Comparison of ENCODE assay signal across 14 mouse cellular contexts in genomic region chr3:55098014-55098413, GRCm38 (mm10). TPM values are rescaled to one million over a fixed set of nuclear protein-coding genes. Genes with fewer than 3 reads are reported as not detected.
DNase-seq lines count a peak whose midpoint lies in the region; ATAC-seq and TF ChIP-seq lines count a peak whose summit lies in the region.
"Had no signal": no experiment of that assay in that cellular context is flagged by ENCODE, and none has a peak within 500 bp of the region (broad histone marks: within the 10 kb centered on the region; RNA-seq: fewer than 3 reads in every experiment).

No protein-coding gene starts in this region.

- no peak for DNase-seq in limb, embryonic 14.5 days (ENCODE audit: low spot score)
- no peak for DNase-seq in limb, embryonic 10.5 days (ENCODE audit: low spot score)
- DNase-seq in forebrain, embryonic 14.5 days (ENCODE audit: low spot score), result peak; percentile 60
- DNase-seq in midbrain, embryonic 11.5 days (ENCODE audit: low spot score, missing footprints), result no peak
- peak; percentile 60 for DNase-seq in retina, postnatal 1 day
- DNase-seq in urinary bladder, adult 18-20 months (ENCODE audit: low spot score in 2 of 2), result no peak
- DNase-seq in liver, embryonic 11.5 days (ENCODE audit: low spot score), result no peak
- DNase-seq in urinary bladder, postnatal 4 days (ENCODE audit: low spot score in 2 of 2), result no peak
- DNase-seq: cerebellum, adult 8-10 months; lung, postnatal 36 days had no signal

- H3K4me1 ChIP-seq in limb, embryonic 14.5 days (ENCODE audit: control insufficient read depth, insufficient read depth, low read length), result no peaks in the 10 kb centered on the region; the same call in 1 of the 2 replicates
- H3K4me1 ChIP-seq in limb, embryonic 10.5 days, result peaks cover 9% of the 10 kb centered on the region; the same call in 1 of the 2 replicates
- 0 out of 2 replicates have a peak, but pooled peaks cover 8% of the 10 kb centered on the region for H3K4me1 ChIP-seq in forebrain, embryonic 14.5 days (ENCODE audit: control insufficient read depth, insufficient read depth, low read length)
- H3K4me1 ChIP-seq in midbrain, embryonic 11.5 days (ENCODE audit: control insufficient read depth, insufficient read depth, low read length), result peaks cover 8% of the 10 kb centered on the region; the same call in 1 of the 2 replicates
- H3K4me1 ChIP-seq in liver, embryonic 11.5 days (replicated peaks; ENCODE audit: control insufficient read depth, insufficient read depth, low read length), result no peaks in the 10 kb centered on the region
- H3K4me1 ChIP-seq: liver, embryonic 15.5 days had no signal

- no peak for TF ChIP-seq POLR2A in limb, embryonic 14.5 days (IDR thresholded peaks at IDR 0.05; ENCODE audit: borderline replicate concordance, extremely low read depth, insufficient read depth, insufficient read length)

- no peak overlapping the region for H3K9ac ChIP-seq in limb, embryonic 14.5 days (ENCODE audit: low read depth, low read length, severe bottlenecking)
- H3K9ac ChIP-seq in forebrain, embryonic 14.5 days (ENCODE audit: low read length), result no peak overlapping the region
- no peak overlapping the region for H3K9ac ChIP-seq in midbrain, embryonic 11.5 days (ENCODE audit: low read length)
- no peak overlapping the region for H3K9ac ChIP-seq in liver, embryonic 11.5 days (ENCODE audit: low read depth, low read length)
- H3K9ac ChIP-seq: heart, embryonic 13.5 days; liver, embryonic 15.5 days had no signal

- H3K27me3 ChIP-seq in limb, embryonic 14.5 days (ENCODE audit: control insufficient read depth, insufficient read depth, low read length), result no peaks in the 10 kb centered on the region
- no peaks in the 10 kb centered on the region for H3K27me3 ChIP-seq in limb, embryonic 10.5 days (ENCODE audit: low read depth, poor library complexity, severe bottlenecking)
- H3K27me3 ChIP-seq in forebrain, embryonic 14.5 days (replicated peaks; ENCODE audit: control insufficient read depth, insufficient read depth, low read length), result no peaks in the 10 kb centered on the region
- H3K27me3 ChIP-seq in midbrain, embryonic 11.5 days (ENCODE audit: control insufficient read depth, insufficient read depth, low read length), result no peaks in the 10 kb centered on the region
- H3K27me3 ChIP-seq in liver, embryonic 11.5 days (replicated peaks; ENCODE audit: control insufficient read depth, insufficient read depth, low read length), result no peaks in the 10 kb centered on the region
- H3K27me3 ChIP-seq: heart, embryonic 13.5 days; liver, embryonic 15.5 days had no signal

- 69% methylated on average over 2 of the region's 2 CpGs for WGBS in limb, embryonic 14.5 days
- 75% methylated on average over 2 of the region's 2 CpGs for WGBS in limb, embryonic 10.5 days
- whole genome bisulfite sequencing in forebrain, embryonic 14.5 days, result 15% methylated on average over 2 of the region's 2 CpGs
- 30% methylated on average over 2 of the region's 2 CpGs for WGBS in midbrain, embryonic 11.5 days
- 74% methylated on average over 2 of the region's 2 CpGs for WGBS in liver, embryonic 11.5 days

- ATAC-seq in limb, embryonic 14.5 days (ENCODE audit: low FRiP score, low read depth), result peak; percentile 67; the same call in 1 of the 2 replicates
- peak; percentile 70; the same call in 1 of the 2 replicates for ATAC-seq in forebrain, embryonic 14.5 days
- peak; percentile 73; the same call in 1 of the 2 replicates for ATAC-seq in midbrain, embryonic 11.5 days (ENCODE audit: low FRiP score)
- ATAC-seq in liver, embryonic 11.5 days (replicated peaks; ENCODE audit: low FRiP score), result no peak

- H3K27ac ChIP-seq in limb, embryonic 14.5 days (replicated peaks; ENCODE audit: low read depth, low read length), result no peak overlapping the region
- no peak overlapping the region for H3K27ac ChIP-seq in limb, embryonic 10.5 days
- H3K27ac ChIP-seq in forebrain, embryonic 14.5 days (ENCODE audit: low read depth, low read length), result no peak overlapping the region
- no peak overlapping the region for H3K27ac ChIP-seq in midbrain, embryonic 11.5 days (ENCODE audit: low read depth, low read length)
- H3K27ac ChIP-seq in liver, embryonic 11.5 days (ENCODE audit: low read depth, low read length), result no peak overlapping the region
- H3K27ac ChIP-seq: heart, embryonic 13.5 days; liver, embryonic 15.5 days had no signal

- no peaks in the 10 kb centered on the region for H3K9me3 ChIP-seq in limb, embryonic 14.5 days (ENCODE audit: control insufficient read depth, low read length)
- H3K9me3 ChIP-seq in limb, embryonic 10.5 days (replicated peaks), result no peaks in the 10 kb centered on the region
- H3K9me3 ChIP-seq in forebrain, embryonic 14.5 days (replicated peaks; ENCODE audit: control insufficient read depth, low read length), result no peaks in the 10 kb centered on the region
- H3K9me3 ChIP-seq in midbrain, embryonic 11.5 days (ENCODE audit: control insufficient read depth, low read length), result no peaks in the 10 kb centered on the region
- no peaks in the 10 kb centered on the region for H3K9me3 ChIP-seq in liver, embryonic 11.5 days (ENCODE audit: control insufficient read depth, low read length)
- H3K9me3 ChIP-seq: heart, embryonic 13.5 days; liver, embryonic 15.5 days had no signal

- H3K36me3 ChIP-seq in limb, embryonic 14.5 days (ENCODE audit: control insufficient read depth, insufficient read depth, low read length), result no peaks in the 10 kb centered on the region
- no peaks in the 10 kb centered on the region for H3K36me3 ChIP-seq in limb, embryonic 10.5 days
- H3K36me3 ChIP-seq in forebrain, embryonic 14.5 days (ENCODE audit: control insufficient read depth, insufficient read depth, low read length), result no peaks in the 10 kb centered on the region
- no peaks in the 10 kb centered on the region for H3K36me3 ChIP-seq in midbrain, embryonic 11.5 days (ENCODE audit: control insufficient read depth, insufficient read depth, low read length)
- no peaks in the 10 kb centered on the region for H3K36me3 ChIP-seq in liver, embryonic 11.5 days (ENCODE audit: control insufficient read depth, insufficient read depth, low read length)
- H3K36me3 ChIP-seq: heart, embryonic 13.5 days; liver, embryonic 15.5 days had no signal

- no peak overlapping the region for H3K4me2 ChIP-seq in limb, embryonic 14.5 days (replicated peaks; ENCODE audit: low read depth, low read length, severe bottlenecking)
- no peak overlapping the region for H3K4me2 ChIP-seq in forebrain, embryonic 14.5 days (ENCODE audit: low read length)
- H3K4me2 ChIP-seq in midbrain, embryonic 11.5 days, result no peak overlapping the region
- H3K4me2 ChIP-seq in liver, embryonic 11.5 days, result no peak overlapping the region
- H3K4me2 ChIP-seq: heart, embryonic 13.5 days; liver, embryonic 15.5 days had no signal

- H3K4me3 ChIP-seq in limb, embryonic 14.5 days (replicated peaks; ENCODE audit: low read length), result no peak overlapping the region
- H3K4me3 ChIP-seq in limb, embryonic 10.5 days, result no peak overlapping the region
- H3K4me3 ChIP-seq in forebrain, embryonic 14.5 days (ENCODE audit: low read depth, low read length), result no peak overlapping the region
- no peak overlapping the region for H3K4me3 ChIP-seq in midbrain, embryonic 11.5 days (ENCODE audit: low read depth, low read length)
- H3K4me3 ChIP-seq in liver, embryonic 11.5 days (ENCODE audit: low read depth, low read length), result no peak overlapping the region
- H3K4me3 ChIP-seq: heart, embryonic 13.5 days; liver, embryonic 15.5 days had no signal

RNA-seq across cellular contexts. Expression of gene Spg20, which starts 13.9 kb away (rescaled TPM):
- polyA plus RNA-seq in limb, embryonic 14.5 days (2012; rRNA removed), result 52.3 and 53.2 TPM in 2 replicates
- polyA plus RNA-seq in limb, embryonic 14.5 days (2014; fragmentation: Nextera tagmentation; extraction: Ambion mirVana), result 80.0 and 81.1 TPM in 2 replicates
- 72.5 and 88.5 TPM in 2 replicates for polyA plus RNA-seq in limb, embryonic 10.5 days (2016; fragmentation: Nextera tagmentation; extraction: Ambion mirVana)
- polyA plus RNA-seq in forebrain, embryonic 14.5 days (2014; fragmentation: Nextera tagmentation; extraction: Ambion mirVana), result 17.7 and 22.2 TPM in 2 replicates
- polyA plus RNA-seq in midbrain, embryonic 11.5 days (2014; fragmentation: Nextera tagmentation; extraction: Ambion mirVana), result 41.1 and 46.3 TPM in 2 replicates
- 27.9 and 30.9 TPM in 2 replicates for polyA plus RNA-seq in liver, embryonic 11.5 days (2014; fragmentation: Nextera tagmentation; extraction: Ambion mirVana)

RNA-seq across cellular contexts. Expression of gene Ccdc169, which starts 39.1 kb away (rescaled TPM):
- 0.10 and 0.11 TPM in 2 replicates for polyA plus RNA-seq in limb, embryonic 14.5 days (2012; rRNA removed)
- 0.07 and 0.25 TPM in 2 replicates for polyA plus RNA-seq in limb, embryonic 14.5 days (2014; fragmentation: Nextera tagmentation; extraction: Ambion mirVana)
- polyA plus RNA-seq in limb, embryonic 10.5 days (2016; fragmentation: Nextera tagmentation; extraction: Ambion mirVana), result 0.06 and 0.08 TPM in 2 replicates
- 0.07 TPM in 1 of 2 replicates, not detected in the other for polyA plus RNA-seq in forebrain, embryonic 14.5 days (2014; fragmentation: Nextera tagmentation; extraction: Ambion mirVana)
- polyA plus RNA-seq in midbrain, embryonic 11.5 days (2014; fragmentation: Nextera tagmentation; extraction: Ambion mirVana), result 0.15 TPM in 1 of 2 replicates, not detected in the other
- 0.08 TPM in 1 of 2 replicates, not detected in the other for polyA plus RNA-seq in liver, embryonic 11.5 days (2014; fragmentation: Nextera tagmentation; extraction: Ambion mirVana)
- polyA plus RNA-seq: intestine, embryonic 14.5 days; large intestine, adult 2 months; liver, embryonic 15.5 days had no signal

RNA-seq across cellular contexts. Expression of gene Ccna1, which starts 42.7 kb away (rescaled TPM):
- polyA plus RNA-seq in limb, embryonic 14.5 days (2012; rRNA removed), result 2.4 and 2.6 TPM in 2 replicates
- 1.7 and 2.5 TPM in 2 replicates for polyA plus RNA-seq in limb, embryonic 14.5 days (2014; fragmentation: Nextera tagmentation; extraction: Ambion mirVana)
- 0.85 and 2.6 TPM in 2 replicates for polyA plus RNA-seq in limb, embryonic 10.5 days (2016; fragmentation: Nextera tagmentation; extraction: Ambion mirVana)
- polyA plus RNA-seq in forebrain, embryonic 14.5 days (2014; fragmentation: Nextera tagmentation; extraction: Ambion mirVana), result 2.7 and 3.4 TPM in 2 replicates
- polyA plus RNA-seq in midbrain, embryonic 11.5 days (2014; fragmentation: Nextera tagmentation; extraction: Ambion mirVana), result 2.3 and 2.6 TPM in 2 replicates
- 0.79 and 2.4 TPM in 2 replicates for polyA plus RNA-seq in liver, embryonic 11.5 days (2014; fragmentation: Nextera tagmentation; extraction: Ambion mirVana)

Comparison
In these comparisons a context has a peak if more than half of its experiments do, and no peak if none do; other contexts are left out.
1. DNase-seq: peak in forebrain, embryonic 14.5 days (single experiment) and retina, postnatal 1 day (single experiment); none in limb, embryonic 14.5 days (single experiment), limb, embryonic 10.5 days (single experiment), midbrain, embryonic 11.5 days (single experiment), urinary bladder, adult 18-20 months (0 of 2), liver, embryonic 11.5 days (single experiment) and urinary bladder, postnatal 4 days (0 of 2).